Mouse (Mus musculus) testis, adult 2 months (tissue): ENCODE data around the gene Fgr.

Source experiments
- CTCF ChIP-seq: fragments of 200-500 bp; IDR thresholded peaks from 2 replicates; pipeline ENCODE4 v1.5.1; 2012; ENCODE audit warnings: low read depth, mild to moderate bottlenecking, inconsistent platforms, low read length, moderate library complexity; ENCODE audit not compliant: control insufficient read depth, insufficient read depth, insufficient replicate concordance
- POLR2A ChIP-seq: fragments of 200-500 bp; IDR thresholded peaks from 2 replicates; pipeline ENCODE4 v1.6.1; 2012; ENCODE audit warnings: low read depth, mild to moderate bottlenecking, inconsistent platforms, low read length, moderate library complexity; ENCODE audit not compliant: control insufficient read depth

DNA sequence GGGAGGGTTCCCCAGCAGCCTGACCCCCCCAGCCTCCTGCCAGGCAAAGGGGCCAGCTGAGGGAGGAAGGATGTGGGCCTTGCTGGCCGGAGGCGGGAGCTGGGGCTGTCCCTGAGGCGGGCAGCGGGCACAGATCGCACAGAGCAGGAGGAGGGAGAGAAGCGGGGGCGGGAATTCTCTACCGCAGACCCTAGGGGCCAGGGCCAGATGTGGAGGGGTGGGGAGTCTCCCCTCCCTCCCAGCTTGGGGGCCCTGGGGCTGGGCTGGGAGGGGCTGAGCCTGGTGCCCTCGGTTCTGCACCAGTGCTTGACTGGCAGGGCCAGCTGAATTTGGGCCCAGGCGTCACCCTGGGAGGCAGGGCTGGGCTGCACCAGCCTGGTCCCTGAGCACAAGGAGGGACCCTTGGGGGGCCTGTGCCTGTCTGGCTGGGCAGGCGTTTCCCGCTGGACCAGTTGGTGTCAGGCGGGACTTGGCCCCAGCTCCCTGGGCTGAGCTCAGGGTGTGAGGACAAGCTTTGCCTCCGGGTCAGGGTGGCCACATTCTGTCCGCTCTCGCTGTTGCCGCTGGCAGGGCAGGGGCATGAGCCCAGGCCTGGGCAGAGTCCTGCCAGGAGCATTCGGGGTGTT is 39.5 kb downstream of the Fgr start:
- TF ChIP-seq POLR2A (no peak), CTCF (no peak)
